Mouse (Mus musculus) limb, embryonic 15.5 days (tissue): ENCODE measurements around the gene Ptk7. TPM values are rescaled to one million over a fixed set of nuclear protein-coding genes. Genes with fewer than 3 reads are reported as not detected.

Source experiments
- ATAC-seq: fragments of 200-750 bp; cut with Nextera tagmentation; 2 replicates; pipeline ENCODE4 v1.8.0; 2017; ENCODE audit warnings: low read depth, moderate TSS enrichment; ENCODE audit not compliant: insufficient number of reproducible peaks, low FRiP score, low TSS enrichment
- H3K27ac ChIP-seq: fragments of 300-500 bp; sonication (generic); 2 replicates; pipeline ENCODE4 v1.5.1; 2015; ENCODE audit warnings: moderate library complexity, mild to moderate bottlenecking, inconsistent platforms
- H3K27me3 ChIP-seq: fragments of 300-500 bp; sonication (generic); 2 replicates; pipeline ENCODE4 v1.6.1; 2015; ENCODE audit warnings: inconsistent platforms
- H3K36me3 ChIP-seq: fragments of 300-500 bp; sonication (generic); 2 replicates; pipeline ENCODE4 v1.6.1; 2015; ENCODE audit warnings: inconsistent platforms
- H3K4me1 ChIP-seq: fragments of 300-500 bp; sonication (generic); 2 replicates; pipeline ENCODE4 v1.6.1; 2015; ENCODE audit warnings: inconsistent platforms
- H3K4me2 ChIP-seq: fragments of 300-500 bp; sonication (generic); 2 replicates; pipeline ENCODE4 v1.6.1; 2015; ENCODE audit warnings: mild to moderate bottlenecking, inconsistent platforms
- H3K4me3 ChIP-seq: fragments of 300-500 bp; sonication (generic); 2 replicates; pipeline ENCODE4 v1.5.1; 2015; ENCODE audit warnings: mild to moderate bottlenecking, inconsistent platforms
- H3K9ac ChIP-seq: fragments of 300-500 bp; sonication (generic); 2 replicates; pipeline ENCODE4 v1.6.1; 2015; ENCODE audit warnings: inconsistent platforms
- H3K9me3 ChIP-seq: fragments of 300-500 bp; sonication (generic); 2 replicates; pipeline ENCODE4 v1.6.1; 2016; ENCODE audit warnings: inconsistent platforms
- WGBS: fragments of 180-500 bp; shearing (Covaris S2); methylation state at CpG from one replicate; pipeline ENCODE4 v1.1.7; 2015; 5-methylcytosine and 5-hydroxymethylcytosine counted together
- polyA plus RNA-seq: library from polyadenylated mRNA; unstranded; fragments of >200 nt; fragmentation: Nextera tagmentation; extraction: Ambion mirVana; gene quantifications from 2 replicates; pipeline ENCODE4 v1.2.1, GENCODE M21; 2015

The Ptk7 gene
- polyA plus RNA-seq, 1 experiment from 2014 or later: 123 TPM

DNA sequence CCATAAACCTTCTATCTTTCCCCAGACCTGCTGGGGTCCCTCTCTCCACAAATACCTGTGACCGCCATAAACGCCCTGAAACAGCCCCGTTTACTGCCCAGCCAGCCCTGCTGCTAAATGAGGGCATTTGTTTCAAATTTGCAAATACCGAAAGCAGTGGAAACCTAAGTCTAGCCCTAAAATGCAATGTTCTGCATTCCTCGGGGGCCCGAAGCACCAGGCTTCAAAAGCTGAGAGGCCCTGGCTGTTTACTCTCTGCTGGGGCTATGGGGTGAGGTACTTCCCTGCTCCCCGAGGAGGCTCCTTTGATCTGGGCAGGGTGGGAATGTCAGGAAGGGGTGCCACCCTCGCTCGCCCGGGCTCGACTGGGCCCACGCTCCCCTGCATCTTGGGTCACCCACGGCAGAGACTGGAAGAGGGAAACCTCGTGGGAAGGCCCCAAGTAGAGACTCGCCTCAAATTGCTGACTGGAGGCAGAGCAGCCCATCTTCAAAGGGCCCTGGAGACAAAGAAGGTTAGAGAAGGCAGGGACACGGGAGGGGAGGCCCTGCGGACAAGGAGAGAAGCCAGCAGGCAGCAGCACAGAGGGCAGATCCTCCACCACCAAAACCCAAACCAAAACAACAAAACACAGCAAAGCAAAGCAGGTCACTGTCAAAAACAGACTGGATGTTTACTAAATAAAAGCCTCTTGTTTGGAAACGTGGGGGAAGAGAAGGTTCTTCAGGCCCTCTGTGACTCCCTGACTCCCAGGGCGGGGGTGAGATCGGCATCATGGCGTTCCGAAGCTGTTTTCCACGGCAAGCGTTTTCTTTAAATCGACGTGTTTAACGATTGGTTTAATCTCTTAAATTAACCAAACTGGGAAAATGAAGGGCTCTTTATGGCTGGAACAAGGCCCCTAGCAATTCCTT is 10.3 kb downstream of the Ptk7 start:
- H3K4me2 ChIP-seq: peak overlapping the region; percentile 44
- WGBS: 12% methylated on average over 27 of the region's 27 CpGs
- no peaks in the 10 kb centered on the region for H3K36me3 ChIP-seq
- ATAC-seq: peak; percentile 30; the same call in 1 of the 2 replicates
- peak overlapping the region; percentile 19 for H3K4me3 ChIP-seq
- peaks cover 82% of the 10 kb centered on the region for H3K4me1 ChIP-seq
- 0 out of 2 replicates have a peak overlapping the region, but pooled peaks have one; percentile 24 for H3K9ac ChIP-seq
- H3K27me3 ChIP-seq: no peaks in the 10 kb centered on the region
- H3K9me3 ChIP-seq: no peaks in the 10 kb centered on the region
- H3K27ac ChIP-seq: peak overlapping the region; percentile 88

DNA sequence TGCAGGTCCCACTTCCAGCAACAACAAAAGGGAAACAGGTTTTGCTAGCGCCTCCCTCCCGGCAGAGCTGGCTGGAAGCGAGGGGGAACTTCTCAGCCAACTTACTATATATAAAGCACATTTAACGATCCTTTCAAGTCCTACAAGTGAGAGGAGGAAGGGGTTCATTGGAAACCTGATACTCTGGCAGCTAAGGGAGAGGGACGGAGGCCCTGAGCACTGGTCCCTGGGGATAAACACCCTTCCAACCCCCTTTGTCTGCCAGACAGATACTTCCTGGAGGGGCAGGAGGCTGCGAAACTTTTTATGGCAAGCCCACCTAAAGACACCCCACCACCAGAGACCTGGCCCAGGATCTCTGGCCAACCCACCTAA is 10.9 kb downstream of the Ptk7 start:
- Histone ChIP-seq H3K4me2 (peak overlapping the region; percentile 44), H3K9me3 (no peaks in the 10 kb centered on the region), H3K9ac (no peak overlapping the region), H3K4me3 (peak overlapping the region; percentile 19), H3K36me3 (no peaks in the 10 kb centered on the region), H3K27me3 (no peaks in the 10 kb centered on the region), H3K27ac (peak overlapping the region; percentile 88), H3K4me1 (peaks cover 82% of the 10 kb centered on the region)
- 6% methylated on average over 6 of the region's 6 CpGs for WGBS
- peak; percentile 30; the same call in 1 of the 2 replicates for ATAC-seq

DNA sequence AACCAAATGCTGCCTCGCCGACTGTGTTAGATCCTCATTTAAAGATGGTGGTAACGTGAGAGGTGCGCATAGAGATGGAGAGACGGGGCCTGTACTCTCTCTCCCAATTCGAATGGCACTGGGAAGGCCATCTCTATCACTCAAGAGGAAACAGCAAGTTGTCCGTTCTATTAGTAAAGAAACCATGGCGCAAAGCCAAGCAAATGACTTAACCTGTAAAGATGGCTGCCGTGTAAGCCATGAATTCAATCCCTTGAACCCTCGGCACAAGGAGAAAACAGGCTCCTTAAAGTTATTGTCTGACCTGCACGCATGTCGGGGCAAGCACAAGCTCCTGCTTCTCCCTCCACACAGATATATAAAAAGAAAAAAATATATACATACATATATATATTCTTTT is 11.5 kb downstream of the Ptk7 start:
- H3K9me3 ChIP-seq: no peaks in the 10 kb centered on the region
- ATAC-seq: no peak
- H3K4me1 ChIP-seq: peaks cover 84% of the 10 kb centered on the region
- no peaks in the 10 kb centered on the region for H3K36me3 ChIP-seq
- H3K27ac ChIP-seq: peak overlapping the region; percentile 88
- H3K4me2 ChIP-seq: peak overlapping the region; percentile 44
- peak overlapping the region; percentile 19 for H3K4me3 ChIP-seq
- H3K9ac ChIP-seq: no peak overlapping the region
- H3K27me3 ChIP-seq: no peaks in the 10 kb centered on the region
- WGBS: 14% methylated on average over 12 of the region's 12 CpGs

- 13% methylated on average over 3 of the region's 3 CpGs for WGBS
- ATAC-seq: no peak
- peak overlapping the region; percentile 34 for H3K27ac ChIP-seq
- no peaks in the 10 kb centered on the region for H3K36me3 ChIP-seq
- H3K4me1 ChIP-seq: peaks cover 73% of the 10 kb centered on the region
- no peaks in the 10 kb centered on the region for H3K9me3 ChIP-seq
- no peak overlapping the region for H3K9ac ChIP-seq
- H3K4me2 ChIP-seq: no peak overlapping the region; the same call in 1 of the 2 replicates
- H3K27me3 ChIP-seq: no peaks in the 10 kb centered on the region
- no peak overlapping the region for H3K4me3 ChIP-seq
Observed at GRCm38 (mm10) chr17:46613229-46613628, 16.1 kb downstream of the Ptk7 start.

- no peak for ATAC-seq
- peaks cover 69% of the 10 kb centered on the region for H3K4me1 ChIP-seq
- no peaks in the 10 kb centered on the region for H3K27me3 ChIP-seq
- H3K9me3 ChIP-seq: no peaks in the 10 kb centered on the region
- peak overlapping the region; percentile 14 for H3K4me2 ChIP-seq
- 8% methylated on average over 4 of the region's 4 CpGs for WGBS
- no peaks in the 10 kb centered on the region for H3K36me3 ChIP-seq
- H3K9ac ChIP-seq: no peak overlapping the region
- H3K4me3 ChIP-seq: no peak overlapping the region
- peak overlapping the region; percentile 34 for H3K27ac ChIP-seq
Observed at GRCm38 (mm10) chr17:46612820-46613219, 16.5 kb downstream of the Ptk7 start.

DNA sequence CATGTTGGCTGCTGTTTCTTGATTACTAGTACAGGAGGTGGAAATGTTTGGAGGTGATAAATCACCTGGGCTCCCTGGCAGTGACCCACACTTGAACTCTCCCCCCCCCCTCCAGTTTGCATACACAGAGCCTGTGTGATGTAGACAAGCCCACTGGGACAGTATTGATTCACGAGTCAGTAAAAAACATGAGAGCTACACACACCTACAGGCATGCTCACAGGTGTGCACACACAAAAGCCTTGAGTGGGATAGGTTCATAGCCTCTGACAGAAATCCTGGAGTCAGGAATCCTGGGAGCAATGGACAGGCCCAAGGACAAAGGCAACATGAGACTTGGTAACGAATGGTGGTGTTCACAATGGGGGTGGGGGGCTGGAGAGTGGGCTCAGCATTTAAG is 17.1 kb downstream of the Ptk7 start:
- Histone ChIP-seq H3K9ac (no peak overlapping the region), H3K4me2 (peak overlapping the region; percentile 14), H3K9me3 (no peaks in the 10 kb centered on the region), H3K27me3 (no peaks in the 10 kb centered on the region), H3K4me1 (peaks cover 63% of the 10 kb centered on the region), H3K4me3 (no peak overlapping the region), H3K36me3 (no peaks in the 10 kb centered on the region), H3K27ac (peak overlapping the region; percentile 34)
- no peak for ATAC-seq
- 26% methylated on average over 2 of the region's 2 CpGs for WGBS

GRCm38 (mm10) chr17:46611316-46611715 is 18.0 kb downstream of the Ptk7 start:
- H3K4me3 ChIP-seq: no peak overlapping the region
- no peaks in the 10 kb centered on the region for H3K27me3 ChIP-seq
- peaks cover 59% of the 10 kb centered on the region for H3K4me1 ChIP-seq
- ATAC-seq: no peak
- no peaks in the 10 kb centered on the region for H3K9me3 ChIP-seq
- H3K36me3 ChIP-seq: no peaks in the 10 kb centered on the region
- 93% methylated on average over 6 of the region's 6 CpGs for WGBS
- H3K4me2 ChIP-seq: no peak overlapping the region
- H3K27ac ChIP-seq: no peak overlapping the region
- no peak overlapping the region for H3K9ac ChIP-seq

- peaks cover 65% of the 10 kb centered on the region for H3K4me1 ChIP-seq
- 37% methylated on average over 15 of the region's 15 CpGs for WGBS
- 0 out of 2 replicates have a peak overlapping the region, but pooled peaks have one; percentile 1 for H3K4me2 ChIP-seq
- no peaks in the 10 kb centered on the region for H3K9me3 ChIP-seq
- no peaks in the 10 kb centered on the region for H3K36me3 ChIP-seq
- 0 out of 2 replicates have a peak, but pooled peaks have one; percentile 50 for ATAC-seq
- H3K9ac ChIP-seq: no peak overlapping the region
- H3K4me3 ChIP-seq: no peak overlapping the region
- H3K27ac ChIP-seq: peak overlapping the region; percentile 57; the same call in 1 of the 2 replicates
- H3K27me3 ChIP-seq: no peaks in the 10 kb centered on the region
Observed at GRCm38 (mm10) chr17:46609721-46610514, 19.4 kb downstream of the Ptk7 start.

GRCm38 (mm10) chr17:46605987-46606386 is 23.3 kb downstream of the Ptk7 start:
- Histone ChIP-seq H3K4me3 (no peak overlapping the region), H3K4me2 (no peak overlapping the region), H3K27ac (no peak overlapping the region), H3K36me3 (no peaks in the 10 kb centered on the region), H3K9ac (no peak overlapping the region), H3K27me3 (no peaks in the 10 kb centered on the region), H3K4me1 (peaks cover 43% of the 10 kb centered on the region), H3K9me3 (no peaks in the 10 kb centered on the region)
- WGBS: 68% methylated on average over 12 of the region's 12 CpGs
- no peak for ATAC-seq

DNA sequence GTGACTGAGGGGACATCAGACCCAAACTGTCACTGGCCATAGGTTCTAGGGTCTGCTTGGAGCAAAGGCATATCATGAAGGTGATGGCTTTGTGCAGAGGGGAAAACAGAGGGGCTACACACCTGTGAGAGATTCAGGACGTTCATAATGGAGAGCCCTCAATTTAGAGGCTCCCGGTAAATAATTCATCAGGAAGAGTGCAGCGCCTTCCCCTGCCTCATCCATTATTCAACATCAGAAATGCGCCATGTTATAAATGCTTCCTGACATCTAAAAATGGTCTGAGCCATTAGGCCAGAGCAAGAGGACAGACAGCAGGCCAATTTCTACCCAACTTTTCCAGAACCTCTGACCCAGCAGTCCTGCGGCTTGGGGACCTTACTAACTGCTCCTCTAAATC is 24.2 kb downstream of the Ptk7 start:
- Histone ChIP-seq H3K27me3 (no peaks in the 10 kb centered on the region), H3K36me3 (no peaks in the 10 kb centered on the region), H3K9me3 (no peaks in the 10 kb centered on the region), H3K4me2 (no peak overlapping the region), H3K4me3 (no peak overlapping the region), H3K4me1 (peaks cover 35% of the 10 kb centered on the region), H3K9ac (no peak overlapping the region), H3K27ac (0 out of 2 replicates have a peak overlapping the region, but pooled peaks have one; percentile 7)
- WGBS: 77% methylated on average over 5 of the region's 5 CpGs
- ATAC-seq: no peak

- H3K27ac ChIP-seq: peak overlapping the region; percentile 4
- H3K4me2 ChIP-seq: no peak overlapping the region
- WGBS: 91% methylated on average over 4 of the region's 4 CpGs
- 0 out of 2 replicates have a peak, but pooled peaks cover 3% of the 10 kb centered on the region for H3K36me3 ChIP-seq
- H3K27me3 ChIP-seq: no peaks in the 10 kb centered on the region
- ATAC-seq: no peak
- H3K4me3 ChIP-seq: no peak overlapping the region
- no peaks in the 10 kb centered on the region for H3K9me3 ChIP-seq
- H3K4me1 ChIP-seq: peaks cover 26% of the 10 kb centered on the region
- H3K9ac ChIP-seq: no peak overlapping the region
Observed at GRCm38 (mm10) chr17:46603229-46603628, 26.1 kb downstream of the Ptk7 start.
